Mouse (Mus musculus): ENCODE measurements around the gene Rab40c. TPM values are rescaled to one million over a fixed set of nuclear protein-coding genes. Genes with fewer than 3 reads are reported as not detected.

Rab40c gene
- polyA plus RNA-seq, 1 experiment: 74.6 TPM

DNA sequence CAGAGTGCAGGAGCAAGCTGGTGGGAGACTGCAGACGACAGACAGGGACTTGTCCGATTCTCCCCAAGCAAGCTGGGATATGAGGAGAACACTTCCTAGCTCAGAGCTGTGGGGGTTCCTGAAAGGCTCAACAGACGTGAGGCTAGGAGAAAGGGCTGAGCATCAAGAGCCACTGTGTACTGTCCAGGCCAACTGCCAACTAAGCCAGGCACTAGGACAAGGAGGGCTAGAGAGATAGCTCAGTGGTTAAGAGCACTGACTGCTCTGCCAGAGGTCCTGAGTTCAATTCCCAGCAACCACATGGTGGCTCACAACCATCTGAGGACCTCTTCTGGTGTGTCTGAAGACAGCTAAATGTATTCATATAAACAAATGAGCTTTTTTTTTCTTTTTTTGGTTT, 77.0 kb downstream of the Rab40c start:
- 45% methylated on average over 3 of the region's 3 CpGs for WGBS
- no peaks in the 10 kb centered on the region for H3K27me3 ChIP-seq (ENCODE audit: control insufficient read depth, insufficient read depth, low read length)
- H3K4me3 ChIP-seq (replicated peaks; ENCODE audit: insufficient read depth, low read depth, low read length): no peak overlapping the region
- peaks cover 14% of the 10 kb centered on the region for H3K4me1 ChIP-seq (ENCODE audit: control insufficient read depth, insufficient read depth, low read length)
- TF ChIP-seq POLR2A (IDR thresholded peaks at IDR 0.05; ENCODE audit: borderline replicate concordance, insufficient read depth, low read length) (no peak), CTCF (IDR thresholded peaks at IDR 0.05; ENCODE audit: borderline replicate concordance, insufficient read depth, low read depth, low read length) (no peak)
- H3K27ac ChIP-seq (ENCODE audit: insufficient read depth, low read length): no peak overlapping the region
- DNase-seq: no peak

DNA sequence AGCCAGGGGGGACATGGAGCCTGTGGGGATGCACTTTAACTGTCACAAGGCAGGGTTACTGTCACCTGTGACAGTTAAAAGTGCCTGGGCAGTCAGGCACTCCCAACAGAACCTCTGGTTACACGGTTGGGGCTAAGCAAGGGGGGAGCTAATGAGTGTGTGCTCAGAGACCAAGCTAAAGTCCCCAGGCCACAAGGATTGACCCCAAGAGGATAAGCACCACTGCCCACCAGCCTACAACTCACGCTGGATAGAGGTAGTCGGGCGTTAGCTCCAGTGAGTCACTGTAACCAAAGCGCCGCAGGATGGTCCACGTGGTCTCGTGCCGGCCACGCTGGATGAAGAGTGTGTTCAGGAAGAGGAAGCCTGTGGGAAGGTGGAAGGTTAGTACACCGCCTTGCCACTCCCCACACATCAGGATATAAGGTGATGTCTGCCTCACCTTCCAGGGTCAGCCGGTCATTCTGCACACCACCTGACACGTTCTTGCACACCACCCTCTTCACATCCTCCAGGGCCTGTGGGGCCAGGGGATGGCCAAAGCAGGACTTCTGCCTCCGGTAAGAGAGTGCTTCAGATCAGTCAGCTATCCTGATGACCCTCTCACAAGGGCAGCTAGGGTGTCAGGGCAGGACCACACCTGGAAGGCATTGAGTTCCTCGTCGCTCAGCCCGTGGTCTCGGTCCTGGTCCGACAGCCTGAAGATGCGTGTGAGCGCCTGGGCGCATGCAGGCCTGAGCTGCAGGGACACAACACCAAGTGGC, 78.2 kb downstream of the Rab40c start, which contains the start of gene Gm20683:
Gene Gm20683 (minus strand): TSS at position 647 of the 764 bp plus-strand sequence.
- Histone ChIP-seq H3K27ac (ENCODE audit: insufficient read depth, low read length) (no peak within 1 kb of the TSS), H3K27me3 (ENCODE audit: control insufficient read depth, insufficient read depth, low read length) (no peaks in the 10 kb centered on the region), H3K4me1 (ENCODE audit: control insufficient read depth, insufficient read depth, low read length) (peaks cover 19% of the 10 kb centered on the region), H3K4me3 (replicated peaks; ENCODE audit: insufficient read depth, low read depth, low read length) (no peak within 1 kb of the TSS)
- DNase-seq: no peak
- 93% methylated on average over 22 of the region's 22 CpGs for WGBS
- no peak for TF ChIP-seq POLR2A (IDR thresholded peaks at IDR 0.05; ENCODE audit: borderline replicate concordance, insufficient read depth, low read length)
- TF ChIP-seq CTCF (IDR thresholded peaks at IDR 0.05; ENCODE audit: borderline replicate concordance, insufficient read depth, low read depth, low read length): no peak

DNA sequence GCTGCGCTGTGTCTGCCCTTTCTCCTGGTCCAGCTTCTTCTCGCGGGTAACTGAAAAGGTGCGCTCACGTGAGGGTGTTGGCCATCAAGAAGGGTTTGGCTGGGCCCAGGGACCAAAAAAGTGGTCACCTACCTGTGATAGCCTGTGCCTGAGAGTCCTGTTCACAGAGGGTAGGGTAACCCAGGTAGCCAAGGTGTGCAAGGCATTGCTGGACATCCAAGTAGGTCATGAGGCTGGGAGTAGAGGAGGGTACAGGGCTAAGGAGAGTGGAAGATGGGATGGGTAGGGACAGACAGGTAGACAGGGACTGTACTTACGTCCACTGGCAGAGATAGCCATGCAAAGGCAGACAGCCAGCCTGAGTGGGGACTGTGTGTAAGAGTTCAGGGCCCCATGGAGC, 79.0 kb downstream of the Rab40c start:
- TF ChIP-seq CTCF (IDR thresholded peaks at IDR 0.05; ENCODE audit: borderline replicate concordance, insufficient read depth, low read depth, low read length) (no peak), POLR2A (IDR thresholded peaks at IDR 0.05; ENCODE audit: borderline replicate concordance, insufficient read depth, low read length) (no peak)
- Histone ChIP-seq H3K4me3 (replicated peaks; ENCODE audit: insufficient read depth, low read depth, low read length) (no peak overlapping the region), H3K4me1 (ENCODE audit: control insufficient read depth, insufficient read depth, low read length) (peaks cover 27% of the 10 kb centered on the region), H3K27ac (ENCODE audit: insufficient read depth, low read length) (no peak overlapping the region), H3K27me3 (ENCODE audit: control insufficient read depth, insufficient read depth, low read length) (no peaks in the 10 kb centered on the region)
- no peak for DNase-seq
- 95% methylated on average over 6 of the region's 6 CpGs for WGBS

DNA sequence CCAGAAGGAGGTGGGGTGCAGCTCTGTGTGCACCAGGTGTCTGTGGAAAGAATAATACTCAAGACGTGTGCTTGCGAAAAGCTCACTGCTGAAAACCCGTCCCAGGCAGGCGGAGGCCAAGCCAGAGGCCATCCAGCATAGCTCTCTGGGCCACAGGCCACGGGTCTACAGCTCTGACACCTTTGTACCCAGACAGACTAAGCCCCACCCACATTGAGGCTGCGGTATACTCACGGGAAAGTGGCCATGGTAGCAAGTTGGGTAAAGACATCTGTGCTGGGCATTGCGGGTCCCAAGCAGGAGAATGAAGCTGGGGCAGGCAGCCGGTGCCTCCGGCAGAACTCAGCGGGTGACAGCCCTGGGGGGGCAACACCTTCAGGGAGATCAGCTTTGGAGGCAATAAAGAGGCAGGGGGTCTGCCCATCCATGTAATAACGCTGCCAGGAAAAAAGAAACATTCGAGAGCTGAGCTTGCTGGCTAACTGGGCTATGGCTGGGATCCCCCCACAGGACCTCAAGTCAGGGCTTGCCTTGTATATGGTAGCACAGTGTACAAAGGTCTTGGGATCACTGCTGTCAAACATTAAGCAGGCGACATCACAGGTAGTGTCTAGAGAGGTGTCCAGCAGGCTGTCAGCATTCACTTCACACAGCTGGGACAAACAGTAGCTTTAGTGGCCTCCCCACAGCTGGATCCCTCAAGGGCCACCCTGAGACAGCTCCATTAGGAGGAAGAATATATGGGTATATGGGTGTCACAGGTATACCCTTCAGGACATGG, 79.9 kb downstream of the Rab40c start:
- 79% methylated on average over 14 of the region's 14 CpGs for WGBS
- H3K4me1 ChIP-seq (ENCODE audit: control insufficient read depth, insufficient read depth, low read length): peaks cover 30% of the 10 kb centered on the region
- no peak for TF ChIP-seq CTCF (IDR thresholded peaks at IDR 0.05; ENCODE audit: borderline replicate concordance, insufficient read depth, low read depth, low read length)
- no peak for TF ChIP-seq POLR2A (IDR thresholded peaks at IDR 0.05; ENCODE audit: borderline replicate concordance, insufficient read depth, low read length)

DNA sequence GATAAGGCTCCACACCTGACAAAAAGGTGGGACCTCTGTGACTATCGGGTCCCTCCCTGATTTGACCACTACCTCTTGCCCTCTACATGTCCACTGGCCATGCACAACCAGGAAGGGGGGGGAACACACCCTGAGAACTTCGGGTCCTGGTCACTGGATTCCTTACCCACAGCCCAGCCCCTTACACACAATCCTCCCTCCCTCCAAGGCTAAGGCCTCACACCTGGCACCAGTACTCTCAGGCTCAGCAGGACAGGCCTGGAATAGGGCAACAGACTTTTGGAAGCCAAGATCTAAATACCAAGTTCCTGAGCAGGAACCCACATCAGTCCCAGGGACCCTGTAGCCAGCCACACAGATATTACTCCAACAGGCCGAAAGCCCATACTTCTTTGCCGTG, 80.6 kb downstream of the Rab40c start:
- Histone ChIP-seq H3K27ac (ENCODE audit: insufficient read depth, low read length) (no peak overlapping the region), H3K4me1 (ENCODE audit: control insufficient read depth, insufficient read depth, low read length) (peaks cover 36% of the 10 kb centered on the region), H3K4me3 (replicated peaks; ENCODE audit: insufficient read depth, low read depth, low read length) (no peak overlapping the region), H3K27me3 (ENCODE audit: control insufficient read depth, insufficient read depth, low read length) (no peaks in the 10 kb centered on the region)
- TF ChIP-seq POLR2A (IDR thresholded peaks at IDR 0.05; ENCODE audit: borderline replicate concordance, insufficient read depth, low read length) (no peak), CTCF (IDR thresholded peaks at IDR 0.05; ENCODE audit: borderline replicate concordance, insufficient read depth, low read depth, low read length) (no peak)
- DNase-seq: no peak
- 85% methylated on average over 4 of the region's 4 CpGs for WGBS

More for the DNA sequence above, 79.9 kb downstream of the Rab40c start:
- Histone ChIP-seq H3K4me3 (replicated peaks; ENCODE audit: insufficient read depth, low read depth, low read length) (no peak overlapping the region), H3K27me3 (ENCODE audit: control insufficient read depth, insufficient read depth, low read length) (no peaks in the 10 kb centered on the region), H3K27ac (ENCODE audit: insufficient read depth, low read length) (no peak overlapping the region)
- DNase-seq: no peak

DNA sequence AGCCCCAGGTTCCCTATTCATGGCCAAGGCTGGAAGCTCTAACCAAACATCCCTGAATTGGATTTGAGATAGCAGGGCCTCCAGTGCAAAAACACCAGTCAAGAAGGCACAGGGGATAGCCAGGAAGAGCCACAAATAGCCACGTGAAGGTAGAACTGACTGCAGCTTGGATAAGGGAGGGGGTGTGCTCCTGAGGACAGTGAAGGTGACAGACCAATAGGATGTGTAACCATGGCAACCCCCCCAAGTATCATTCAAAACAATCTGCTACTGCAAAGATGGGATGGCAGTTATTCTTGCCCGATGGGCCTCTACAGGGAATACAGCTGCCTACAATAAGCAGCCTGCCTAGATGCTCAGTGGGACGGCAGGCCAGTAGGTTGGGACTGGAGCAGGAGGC, 82.0 kb downstream of the Rab40c start:
- peak overlapping the region; percentile 69 for H3K27ac ChIP-seq (ENCODE audit: insufficient read depth, low read length)
- 19% methylated on average over 3 of the region's 3 CpGs for WGBS
- no peak for DNase-seq
- H3K4me1 ChIP-seq (ENCODE audit: control insufficient read depth, insufficient read depth, low read length): peaks cover 29% of the 10 kb centered on the region
- TF ChIP-seq CTCF (IDR thresholded peaks at IDR 0.05; ENCODE audit: borderline replicate concordance, insufficient read depth, low read depth, low read length) (no peak), POLR2A (IDR thresholded peaks at IDR 0.05; ENCODE audit: borderline replicate concordance, insufficient read depth, low read length) (no peak)
- peak overlapping the region; percentile 64 for H3K4me3 ChIP-seq (replicated peaks; ENCODE audit: insufficient read depth, low read depth, low read length)
- no peaks in the 10 kb centered on the region for H3K27me3 ChIP-seq (ENCODE audit: control insufficient read depth, insufficient read depth, low read length)

DNA sequence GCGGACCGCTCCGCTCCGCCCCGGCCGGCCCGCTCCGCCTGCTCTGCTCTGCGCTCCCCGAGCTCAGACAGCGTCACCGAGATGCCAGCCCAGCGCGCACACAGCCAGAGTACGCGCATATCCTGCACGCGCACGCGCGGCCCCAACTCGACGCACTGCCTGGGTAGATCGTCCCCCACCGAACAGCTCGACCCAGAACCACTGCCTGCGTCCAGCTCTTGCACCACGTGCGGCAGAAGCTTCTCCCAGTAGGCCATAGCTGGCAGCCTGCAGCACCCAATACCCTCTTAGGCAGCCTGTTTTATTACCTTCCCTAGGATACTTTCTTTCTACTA, 82.5 kb downstream of the Rab40c start, which contains the start of gene Rhbdl1:
Gene Rhbdl1 (minus strand): TSS at position 220 of the 335 bp plus-strand sequence.
- Histone ChIP-seq H3K27ac (ENCODE audit: insufficient read depth, low read length) (peak within 1 kb of the TSS; percentile 75), H3K4me3 (replicated peaks; ENCODE audit: insufficient read depth, low read depth, low read length) (peak within 1 kb of the TSS; percentile 64), H3K4me1 (ENCODE audit: control insufficient read depth, insufficient read depth, low read length) (peaks cover 29% of the 10 kb centered on the region), H3K27me3 (ENCODE audit: control insufficient read depth, insufficient read depth, low read length) (no peaks in the 10 kb centered on the region)
- under 1% methylated on average over 29 of the region's 29 CpGs for WGBS
- TF ChIP-seq POLR2A (IDR thresholded peaks at IDR 0.05; ENCODE audit: borderline replicate concordance, insufficient read depth, low read length) (peak; percentile 61; the same call in 1 of the 2 replicates), CTCF (IDR thresholded peaks at IDR 0.05; ENCODE audit: borderline replicate concordance, insufficient read depth, low read depth, low read length) (no peak)
- peak; percentile 89 to 90 for DNase-seq
